Mouse (Mus musculus): Measurements from ENCODE around the gene Trak1.

Gene Trak1

DNA sequence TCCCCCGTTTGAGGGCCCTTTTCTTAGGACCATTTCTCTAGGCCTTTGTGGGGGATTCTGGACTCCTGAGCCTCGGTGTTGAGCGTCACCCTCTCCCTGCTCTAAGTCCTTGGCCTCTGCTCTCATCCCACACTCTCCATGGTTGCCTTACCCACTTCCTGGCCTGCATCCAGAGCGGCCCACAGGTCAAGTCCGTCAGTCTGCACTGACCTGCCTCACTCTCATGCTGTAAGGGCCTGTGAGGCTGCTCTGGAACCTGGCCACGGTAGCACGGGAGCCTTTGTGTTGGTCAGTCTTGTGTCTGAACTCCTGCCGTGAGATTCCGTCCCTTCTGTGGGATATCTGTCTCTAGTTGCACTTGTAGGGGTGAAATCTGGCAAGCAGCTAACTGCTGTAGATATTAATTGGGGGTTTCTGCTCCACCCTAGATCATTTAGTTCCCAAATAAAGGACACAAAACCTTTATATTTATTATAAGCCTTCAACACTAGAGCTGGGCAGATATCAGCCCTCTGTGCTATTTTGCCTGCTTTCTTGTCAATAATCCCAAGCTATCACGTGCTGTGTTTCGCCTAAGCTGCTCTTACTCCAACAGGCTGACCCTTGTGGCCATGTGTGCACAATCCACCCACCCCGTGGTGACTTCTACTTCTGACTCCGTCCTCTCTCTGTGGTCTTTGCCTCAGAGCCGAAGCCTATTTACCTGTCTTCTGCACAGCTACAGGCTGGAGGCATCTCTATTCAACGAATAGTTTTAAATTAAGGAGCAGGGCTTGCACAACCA is 136.6 kb downstream of the Trak1 start:
- DNase-seq (ENCODE audit: low read depth) = no peak

DNA sequence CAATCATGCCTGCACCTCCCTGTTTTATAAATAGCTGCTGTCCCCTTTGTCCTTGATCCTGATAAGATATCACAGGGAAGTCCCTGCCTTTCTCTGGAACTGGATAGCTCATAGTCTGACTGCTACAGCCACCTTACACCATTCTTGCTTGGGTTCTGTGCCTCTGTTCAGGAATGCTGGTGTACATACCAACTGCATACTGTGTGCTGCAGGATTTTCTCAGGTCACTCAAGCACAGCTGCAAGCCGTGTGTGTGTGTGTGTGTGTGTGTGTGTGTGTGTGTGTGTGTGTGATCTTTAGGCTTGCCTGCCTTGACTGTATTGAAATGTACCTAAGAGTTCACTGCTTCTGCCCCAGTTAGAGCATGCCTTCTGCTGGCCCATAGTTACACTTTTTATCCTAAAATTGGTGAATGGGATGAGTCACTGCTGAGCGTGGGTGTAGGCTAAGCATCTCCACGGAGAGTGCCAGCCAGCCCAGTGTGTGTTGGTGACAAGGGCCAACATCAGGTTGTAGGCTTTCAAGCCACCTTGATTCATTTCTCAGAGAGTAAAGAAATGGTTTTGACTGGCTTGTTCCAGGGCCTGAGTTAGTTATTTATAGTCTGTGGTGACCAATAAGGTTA is 138.1 kb downstream of the Trak1 start:
- no peak for DNase-seq (ENCODE audit: low read depth)

DNA sequence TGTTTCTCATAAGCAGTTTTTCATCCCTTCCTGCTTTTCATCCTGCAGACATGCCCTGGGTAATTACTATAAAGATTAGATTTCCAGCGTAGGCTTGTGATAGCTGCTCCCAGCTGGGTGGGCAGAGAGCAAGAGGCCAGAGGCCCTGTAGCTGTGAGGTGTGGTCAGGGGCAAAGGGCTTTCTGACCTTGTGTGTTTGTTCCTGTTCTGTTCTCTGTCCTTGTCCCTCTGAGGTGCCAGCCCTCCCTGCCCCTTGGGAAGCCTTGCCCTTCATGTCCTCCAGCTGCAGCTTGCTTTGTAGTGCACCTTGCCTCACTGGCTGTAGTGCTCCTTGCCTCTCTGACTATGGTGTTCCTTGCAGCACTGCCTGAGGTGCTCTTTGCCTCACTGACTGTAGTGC is 139.2 kb downstream of the Trak1 start:
- no peak for DNase-seq (ENCODE audit: low read depth)

DNA sequence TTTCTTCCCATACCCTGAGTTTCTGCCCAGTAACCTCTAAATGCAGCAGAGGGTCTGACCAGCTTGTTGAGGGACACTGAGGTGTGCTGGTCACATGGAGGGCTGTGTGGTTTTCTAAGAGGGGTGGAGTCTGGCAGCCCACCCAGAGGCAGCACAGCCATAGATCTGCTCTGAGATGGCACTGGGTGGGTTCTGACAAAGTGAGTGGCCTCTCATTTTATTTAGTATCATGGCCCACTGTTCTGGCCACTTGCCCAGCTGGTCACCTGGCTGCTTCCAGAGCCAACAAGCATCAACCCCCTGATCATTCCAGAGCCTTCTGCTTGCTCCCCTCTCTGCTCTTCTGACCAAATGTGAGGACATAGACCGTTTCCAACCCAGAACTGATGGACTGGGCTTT is 144.8 kb downstream of the Trak1 start:
- no peak for DNase-seq (ENCODE audit: low read depth)

DNA sequence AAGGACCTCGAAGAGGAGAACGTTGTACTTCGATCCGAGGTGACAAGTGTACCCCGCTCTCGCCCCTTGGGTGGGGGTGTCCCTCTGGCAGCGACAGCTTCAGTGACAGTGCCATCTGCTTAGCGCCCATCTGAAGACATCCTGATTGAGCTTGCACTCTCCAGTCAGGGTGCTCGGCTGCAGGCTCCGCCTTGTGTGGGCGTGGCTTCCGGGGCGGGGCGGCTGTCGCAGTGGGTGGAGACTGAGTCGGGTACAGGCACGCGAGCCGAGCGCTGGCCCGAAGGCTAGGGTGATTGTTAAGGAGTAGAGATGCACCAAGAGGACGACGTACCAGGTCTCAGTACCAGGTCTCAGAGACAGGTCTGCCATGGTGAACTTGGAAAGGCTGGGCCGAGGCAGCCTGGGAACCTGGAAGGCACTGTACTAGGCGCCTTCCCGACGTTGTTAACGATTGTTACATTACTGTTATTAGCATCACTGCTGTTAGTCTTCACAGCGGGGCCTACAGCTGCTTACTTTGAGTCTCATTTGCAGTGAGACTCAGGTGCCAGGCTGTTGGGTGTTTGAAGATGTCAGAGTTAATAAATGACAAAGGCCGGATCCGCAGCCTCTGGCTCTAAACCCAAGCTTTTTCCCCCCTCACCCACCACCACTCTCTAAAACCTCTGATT is 146.5 kb downstream of the Trak1 start:
- no peak for DNase-seq (ENCODE audit: low read depth)

DNA sequence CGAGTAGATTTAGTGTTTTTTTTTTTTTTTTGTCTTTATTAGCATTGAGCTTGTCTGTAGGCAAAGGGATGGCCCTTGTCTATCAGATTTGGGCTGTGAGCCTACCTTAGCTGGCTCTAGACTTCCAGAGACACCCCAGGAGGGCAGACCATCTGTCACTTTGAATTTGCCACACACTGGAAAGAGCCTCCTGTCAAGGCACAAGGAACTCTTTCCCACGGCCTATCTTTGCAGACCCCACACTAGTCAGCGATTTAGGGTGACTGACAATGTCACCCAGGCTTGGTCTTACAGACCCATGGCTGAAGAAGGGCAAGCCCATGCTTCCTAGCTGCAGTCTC is 147.0 kb downstream of the Trak1 start:
- no peak for DNase-seq (ENCODE audit: low read depth)

DNA sequence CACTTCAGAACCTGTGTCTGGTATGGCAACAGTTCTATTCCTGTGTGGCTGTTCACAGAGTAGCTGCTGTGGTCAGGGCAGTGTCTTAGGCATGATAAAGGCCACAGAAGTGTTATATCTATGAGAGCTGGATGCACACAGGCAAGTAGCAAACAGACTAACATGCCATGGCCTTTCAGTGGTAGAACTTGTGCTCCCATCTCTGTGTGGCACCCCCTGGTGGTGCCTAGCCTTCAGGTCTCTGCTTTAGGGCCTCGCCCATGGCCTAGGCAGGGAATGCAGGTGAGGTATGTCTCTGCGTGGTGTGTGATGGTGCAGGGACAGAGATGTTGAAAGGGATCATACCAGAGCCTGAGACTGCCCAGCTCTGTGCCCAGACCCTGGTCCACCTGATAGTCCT is 148.1 kb downstream of the Trak1 start:
- peak; percentile 27 for DNase-seq (ENCODE audit: low read depth)

DNA sequence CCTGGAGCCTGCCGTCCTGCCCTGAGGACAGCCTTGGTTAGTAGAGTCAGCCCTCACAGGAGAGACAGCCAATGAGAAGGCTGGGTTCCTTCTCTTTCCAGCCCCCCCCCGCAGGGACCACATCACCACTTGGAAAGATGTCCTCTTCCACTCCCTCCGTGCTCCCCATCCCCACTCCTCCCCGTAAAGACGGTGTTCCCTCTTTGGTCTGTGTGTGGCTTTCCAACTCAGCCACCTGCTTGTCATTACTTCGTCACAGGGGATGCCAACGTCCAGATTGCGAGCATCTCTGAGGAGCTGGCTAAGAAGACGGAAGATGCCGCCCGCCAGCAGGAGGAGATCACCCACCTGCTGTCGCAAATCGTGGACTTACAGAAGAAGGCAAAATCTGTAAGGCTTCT is 149.1 kb downstream of the Trak1 start:
- DNase-seq (ENCODE audit: low read depth) = no peak

DNA sequence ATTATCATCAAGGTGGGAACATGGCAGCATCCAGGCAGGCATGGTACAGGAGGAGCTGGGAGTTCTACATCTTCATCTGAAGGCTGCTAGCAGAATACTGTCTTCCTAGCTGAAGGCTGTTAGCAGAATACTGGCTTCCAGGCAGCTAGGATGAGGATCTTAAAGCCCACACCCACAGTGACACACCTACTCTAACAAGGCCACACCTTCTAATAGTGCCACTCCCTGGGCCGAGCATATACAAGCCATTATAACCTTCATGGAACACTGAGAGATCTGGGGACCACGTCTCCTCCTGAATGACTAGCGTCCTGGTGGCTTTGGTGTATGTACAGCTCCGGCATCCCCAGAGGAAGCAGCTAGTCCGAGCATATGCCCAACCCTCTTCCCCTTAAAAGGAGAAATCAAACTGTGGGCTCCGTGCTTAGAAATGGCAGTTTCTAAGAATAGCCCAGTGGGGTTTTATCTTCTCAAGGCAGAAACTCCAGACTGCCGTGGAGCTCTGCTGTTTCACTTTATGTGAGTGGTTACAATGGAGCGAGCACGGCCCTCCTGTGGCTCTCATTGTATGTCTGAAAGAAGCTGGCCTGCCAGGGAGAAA is 155.1 kb downstream of the Trak1 start:
- DNase-seq (ENCODE audit: low read depth) = peak; percentile 19

DNA sequence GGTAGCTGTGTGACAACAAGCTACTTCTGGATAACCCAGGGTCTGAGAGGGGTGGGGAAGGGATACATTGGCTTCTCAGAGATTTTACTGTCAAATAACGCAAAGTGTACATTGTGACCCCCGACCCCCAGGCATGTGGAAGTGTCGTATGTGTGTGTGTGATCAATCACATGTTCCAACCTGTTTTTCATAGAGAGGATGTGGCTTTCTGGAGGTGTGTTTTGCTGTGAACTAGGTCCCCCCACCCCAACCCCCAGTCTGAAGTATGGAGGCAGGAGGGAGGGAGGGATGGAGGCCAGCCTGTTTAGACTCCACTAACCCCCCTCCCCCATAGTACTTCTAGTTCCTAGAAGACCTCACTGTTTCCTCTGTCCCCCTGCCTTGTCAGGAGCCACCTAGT is 157.6 kb downstream of the Trak1 start:
- peak; percentile 66 for DNase-seq (ENCODE audit: low read depth)

DNA sequence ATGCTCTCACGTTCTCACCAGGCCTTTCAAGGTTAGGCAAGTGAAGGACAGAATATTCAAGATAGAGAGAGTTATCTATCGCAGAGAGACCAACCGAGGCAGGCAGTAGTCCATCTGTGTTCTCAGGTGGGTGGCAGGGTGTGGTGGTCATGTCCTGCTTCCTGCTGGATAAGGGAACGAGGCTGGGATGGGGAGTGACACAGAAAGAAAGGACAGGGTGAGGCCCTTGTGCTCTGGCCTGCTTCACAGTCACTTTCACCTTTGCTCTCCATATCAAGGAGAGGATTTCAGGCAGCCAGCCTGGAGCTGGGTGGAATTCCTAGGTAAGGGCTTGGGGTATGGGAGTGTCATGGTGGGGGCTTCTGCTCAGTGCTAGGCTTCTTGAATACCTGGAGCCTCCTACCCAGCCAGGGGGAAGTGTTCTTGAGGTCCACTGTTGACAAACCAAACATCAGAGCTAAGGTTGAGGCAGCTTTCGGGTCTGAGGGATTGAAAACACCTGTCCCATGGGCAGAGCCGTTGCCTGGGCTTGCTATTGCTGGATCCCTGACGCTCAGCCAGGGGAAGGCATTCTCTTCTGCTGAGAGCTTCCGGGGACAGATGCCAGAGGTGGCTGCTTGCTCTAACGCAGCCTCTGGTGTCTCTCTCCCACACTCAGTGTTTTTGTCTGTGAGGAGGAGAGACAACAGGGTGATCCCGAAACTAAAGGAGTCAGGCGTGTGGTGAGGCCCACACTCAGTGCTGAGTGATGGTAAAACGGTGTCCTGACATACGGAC is 159.6 kb downstream of the Trak1 start:
- DNase-seq (ENCODE audit: low read depth) = no peak

DNA sequence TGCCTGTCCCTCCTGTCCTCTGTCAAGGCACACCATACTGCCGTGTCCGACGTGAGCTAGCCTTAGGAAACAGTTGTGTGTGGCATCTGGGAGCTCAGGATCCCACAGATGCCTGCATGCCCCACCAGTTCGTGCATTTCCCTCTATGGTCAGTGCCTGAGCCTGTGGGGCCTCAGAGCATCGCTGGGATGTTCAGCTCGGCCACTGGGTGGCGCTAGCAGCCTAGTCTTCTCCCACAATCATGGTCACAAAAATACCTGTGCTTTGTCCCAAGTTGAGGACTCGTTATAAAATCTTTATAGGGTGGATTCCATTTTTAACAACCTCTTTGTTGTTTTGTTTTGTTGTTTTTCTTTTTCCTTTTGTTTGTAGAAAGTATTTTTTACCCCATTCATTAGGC is 161.2 kb downstream of the Trak1 start:
- DNase-seq (ENCODE audit: low read depth) = peak; percentile 69

DNA sequence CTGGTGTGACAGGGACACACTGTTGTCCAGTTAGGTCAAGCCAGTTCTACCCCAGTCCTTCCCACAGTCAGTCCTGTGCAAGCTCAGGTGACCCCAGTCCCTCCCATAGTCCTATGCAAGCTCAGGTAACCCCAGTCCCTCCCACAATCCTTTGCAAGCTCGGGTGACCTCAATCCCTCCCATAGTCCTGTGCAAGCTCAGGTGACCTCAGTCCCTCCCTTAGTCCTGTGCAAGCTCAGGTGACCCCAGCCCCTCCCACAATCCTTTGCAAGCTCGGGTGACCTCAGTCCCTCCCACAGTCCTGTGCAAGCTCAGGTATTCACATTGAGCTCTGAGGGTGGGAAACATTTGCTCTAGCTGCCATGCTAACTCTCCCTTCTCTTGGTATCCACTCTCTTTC is 162.6 kb downstream of the Trak1 start:
- no peak for DNase-seq (ENCODE audit: low read depth)

DNA sequence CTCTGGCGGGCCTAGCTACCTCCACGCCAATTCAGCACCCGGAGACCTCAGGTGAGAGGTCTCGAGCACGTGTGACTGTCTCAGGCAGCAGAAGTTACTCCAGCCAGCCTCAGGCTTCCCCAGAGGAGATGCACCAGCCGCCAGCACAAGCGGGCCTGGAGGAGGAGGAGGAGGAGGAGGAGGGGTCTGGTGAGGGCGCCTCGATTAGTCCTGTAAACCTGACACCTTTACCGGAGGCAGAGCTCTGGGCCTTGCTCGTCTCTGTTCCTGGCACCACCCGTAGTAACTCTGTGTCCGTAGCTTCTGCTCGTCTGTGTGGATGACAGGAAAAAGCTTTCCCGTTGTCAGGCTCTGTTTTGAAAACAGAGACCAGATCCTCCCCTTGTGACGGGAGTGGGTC is 163.2 kb downstream of the Trak1 start:
- DNase-seq (ENCODE audit: low read depth) = no peak

DNA sequence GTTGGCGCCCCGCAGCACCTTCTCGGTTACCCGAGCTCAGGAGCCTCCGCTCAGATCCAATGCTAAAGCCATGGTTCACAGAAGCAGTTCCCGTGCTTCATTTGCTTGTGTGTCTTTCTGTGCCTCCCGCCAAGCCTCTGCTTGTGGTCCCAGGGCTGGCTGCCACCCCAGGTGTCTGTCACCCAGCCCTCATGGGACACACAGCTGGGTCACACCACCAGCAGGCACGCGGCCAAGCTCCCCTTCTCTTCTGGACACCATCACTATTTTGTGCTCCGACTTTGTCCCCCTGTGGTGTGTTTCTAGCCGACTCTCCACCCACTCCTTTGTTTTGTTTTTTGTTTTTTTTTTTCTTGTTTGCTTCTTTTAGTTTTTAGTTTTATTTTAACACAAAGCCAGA is 170.2 kb downstream of the Trak1 start:
- DNase-seq (ENCODE audit: low read depth) = no peak

DNA sequence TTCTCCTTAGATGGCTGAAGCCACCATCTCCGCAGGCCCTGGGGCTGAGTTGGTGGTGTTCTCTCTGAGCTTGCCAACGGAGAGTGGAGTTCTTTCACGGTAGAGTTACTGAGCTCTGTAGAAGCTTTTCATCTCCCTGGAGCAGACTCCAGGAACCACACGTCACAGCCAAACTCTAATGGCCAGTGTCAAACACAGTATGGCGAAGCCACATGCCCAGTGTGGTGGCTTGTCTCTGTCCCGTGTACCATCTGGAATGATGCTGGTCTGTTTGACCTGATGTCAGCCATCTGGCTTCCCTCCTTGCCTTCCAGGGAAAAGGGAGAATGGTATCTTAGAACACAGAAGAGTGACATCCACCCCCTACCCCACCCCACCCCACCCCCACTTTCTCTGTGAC is 172.4 kb downstream of the Trak1 start:
- DNase-seq (ENCODE audit: low read depth) = no peak

DNA sequence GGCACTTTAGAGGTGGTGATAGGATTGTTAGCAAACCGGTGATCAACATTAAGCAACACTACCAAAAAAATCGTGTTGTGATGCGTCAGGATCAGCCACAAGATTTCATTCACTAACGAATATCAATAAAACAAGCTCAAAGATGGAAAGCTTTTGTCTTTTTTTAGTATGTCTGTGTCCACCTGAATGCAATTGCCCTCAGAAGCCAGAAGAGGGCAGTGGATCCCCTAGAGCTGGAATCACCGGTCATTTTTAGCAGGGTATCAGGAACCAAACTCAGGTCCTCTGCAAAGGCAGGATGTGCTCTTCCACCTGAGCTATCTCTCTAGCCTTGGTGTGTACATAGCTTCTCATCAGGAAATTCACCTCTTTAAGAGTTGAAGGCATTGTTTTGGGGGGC is 177.5 kb downstream of the Trak1 start:
- DNase-seq (ENCODE audit: low read depth) = peak; percentile 25

DNA sequence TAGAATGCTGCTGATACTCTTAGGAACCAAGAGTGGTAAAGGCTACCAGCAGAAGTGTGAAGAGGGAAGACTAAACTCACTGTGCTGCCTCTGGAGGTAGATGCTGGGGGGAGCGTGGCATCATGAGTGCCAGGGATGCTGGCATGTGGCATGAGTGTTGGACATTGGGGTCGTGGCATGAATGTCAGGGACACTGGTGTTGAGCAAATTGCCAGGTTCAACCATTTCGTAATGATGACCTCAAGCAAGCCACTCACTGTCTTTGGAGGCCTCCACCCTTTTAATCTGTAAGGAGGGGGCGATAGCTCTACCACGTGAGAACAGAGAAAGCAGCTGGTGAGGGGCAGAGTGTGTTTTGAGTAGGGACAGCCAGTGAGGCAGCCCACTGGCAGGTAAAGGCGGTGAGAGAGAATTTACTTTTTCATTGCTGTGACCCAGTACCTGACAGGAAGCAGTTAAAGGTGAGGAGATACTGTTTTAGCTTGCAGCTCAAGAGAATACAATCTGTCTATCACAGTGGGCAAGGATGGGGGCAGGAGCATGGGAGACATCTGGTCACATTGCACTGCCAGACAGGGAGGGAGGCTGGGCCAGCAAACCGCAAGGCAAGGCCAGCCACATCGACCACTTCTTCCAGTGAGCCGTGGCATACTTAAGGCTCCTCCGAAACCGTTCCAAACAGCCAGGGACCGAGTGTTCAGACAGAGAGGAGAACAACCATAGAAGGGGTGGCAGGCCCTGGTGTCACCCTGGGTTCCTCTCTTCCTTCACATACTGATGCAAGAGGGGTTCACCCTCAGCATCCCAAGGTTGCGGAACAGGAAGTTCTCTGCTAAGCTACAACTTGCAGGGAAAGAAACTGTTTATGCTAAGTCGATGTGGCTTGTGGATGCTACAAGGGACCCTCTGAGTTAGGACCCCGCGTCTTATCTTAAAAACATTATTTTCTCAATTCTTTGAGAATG is 178.5 kb downstream of the Trak1 start:
- no peak for DNase-seq (ENCODE audit: low read depth)

DNA sequence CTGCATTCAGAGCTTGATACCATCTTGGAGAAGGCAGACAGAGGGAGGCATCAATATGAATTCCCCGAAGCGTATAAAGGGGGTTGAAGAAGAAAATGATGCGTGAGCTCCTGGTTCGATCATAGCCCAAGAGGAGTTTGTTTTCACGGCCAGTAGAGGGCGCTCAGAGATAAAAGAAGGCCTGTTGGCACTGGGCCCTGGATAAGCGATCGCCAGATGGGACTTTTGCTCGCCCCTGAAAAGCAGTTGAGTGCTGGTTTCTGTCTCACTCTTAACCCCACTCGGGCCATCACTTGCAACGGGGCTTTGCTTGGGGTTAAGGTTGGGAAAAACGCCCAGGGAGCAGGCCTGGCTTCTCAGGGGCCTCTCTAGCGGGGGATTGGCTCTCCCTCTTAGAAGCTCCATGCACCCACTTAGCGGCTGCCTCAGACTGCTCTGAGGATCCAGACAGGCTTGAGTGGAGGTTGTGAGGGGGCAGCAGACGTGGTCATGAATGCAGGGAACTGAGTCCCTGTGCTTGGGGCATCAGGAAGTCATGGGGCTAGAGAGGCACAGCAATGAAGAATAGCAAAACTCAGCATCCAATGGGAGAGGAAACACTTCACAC is 180.1 kb downstream of the Trak1 start:
- DNase-seq (ENCODE audit: low read depth) = peak; percentile 83

DNA sequence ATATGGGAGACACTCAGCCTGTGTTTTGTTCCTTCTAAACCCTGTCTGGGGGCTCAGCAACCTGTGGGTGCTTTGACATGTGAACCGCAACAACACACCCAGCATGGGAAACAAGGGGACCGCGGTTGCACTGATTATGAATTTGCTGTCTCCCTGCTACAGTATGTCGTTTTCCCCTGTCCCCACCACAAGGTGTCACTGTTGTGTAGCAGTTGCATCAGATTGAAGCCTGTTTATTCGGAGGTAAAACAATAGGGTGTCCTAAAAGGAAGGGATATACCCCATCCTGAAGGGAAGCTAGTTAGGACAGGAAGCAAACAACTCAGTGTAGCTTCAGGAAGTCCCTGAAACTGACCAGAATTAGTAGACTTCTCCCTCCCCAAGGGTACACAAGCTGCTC is 182.2 kb downstream of the Trak1 start:
- peak; percentile 85 for DNase-seq (ENCODE audit: low read depth)

DNA sequence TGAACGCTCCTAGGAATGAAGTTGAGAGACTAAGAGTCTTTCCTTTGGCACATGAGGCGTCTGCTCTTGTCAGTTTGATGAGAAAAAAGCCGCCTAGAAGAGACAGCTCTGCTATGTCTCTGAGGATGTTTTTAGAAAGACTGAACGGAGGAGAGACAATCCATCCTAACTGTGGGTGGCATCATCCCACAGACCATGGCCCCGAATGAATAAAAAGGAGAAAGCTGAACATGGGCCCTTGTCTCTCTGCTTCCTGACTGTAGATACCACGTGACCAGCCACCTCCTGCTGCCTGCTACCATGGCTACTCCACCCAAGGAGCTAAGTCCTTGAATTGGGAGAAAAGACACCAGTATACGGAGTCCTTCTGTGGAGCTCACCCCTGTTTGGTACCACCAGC is 189.9 kb downstream of the Trak1 start:
- no peak for DNase-seq (ENCODE audit: low read depth)
